Mouse (Mus musculus): ENCODE results near the gene Nr6a1. TPM values are rescaled to one million over a fixed set of nuclear protein-coding genes. Genes with fewer than 3 reads are reported as not detected.
A peak's percentile ranks its signal among the peaks of the same experiment; 100 is the strongest.

The Nr6a1 gene
- polyA plus RNA-seq, 1 experiment from 2014 or later, result 1.2 TPM

- no peak for ATAC-seq (ENCODE audit: insufficient number of reproducible peaks, low FRiP score)
- H3K9me3 ChIP-seq (replicated peaks), result no peaks in the 10 kb centered on the region
- no peak overlapping the region for H3K4me3 ChIP-seq
- H3K4me2 ChIP-seq, result no peak overlapping the region
- no peak overlapping the region for H3K27ac ChIP-seq (ENCODE audit: poor library complexity, severe bottlenecking)
- WGBS, result 57% methylated on average over 27 of the region's 27 CpGs
- H3K36me3 ChIP-seq, result no peaks in the 10 kb centered on the region
- H3K9ac ChIP-seq, result no peak overlapping the region
- H3K4me1 ChIP-seq (replicated peaks), result no peaks in the 10 kb centered on the region
- H3K27me3 ChIP-seq (replicated peaks), result peaks cover 94% of the 10 kb centered on the region
Observed at GRCm38 (mm10) chr2:38697128-38698120, 230.1 kb downstream of the Nr6a1 start.

- no peaks in the 10 kb centered on the region for H3K36me3 ChIP-seq
- peaks cover 96% of the 10 kb centered on the region for H3K27me3 ChIP-seq (replicated peaks)
- H3K4me3 ChIP-seq, result no peak overlapping the region
- no peaks in the 10 kb centered on the region for H3K9me3 ChIP-seq (replicated peaks)
- H3K4me1 ChIP-seq (replicated peaks), result no peaks in the 10 kb centered on the region
- no peak overlapping the region for H3K27ac ChIP-seq (ENCODE audit: poor library complexity, severe bottlenecking)
- H3K9ac ChIP-seq, result no peak overlapping the region
- no peak overlapping the region for H3K4me2 ChIP-seq
- ATAC-seq (ENCODE audit: insufficient number of reproducible peaks, low FRiP score), result no peak
- 61% methylated on average over 9 of the region's 9 CpGs for WGBS
Observed at GRCm38 (mm10) chr2:38695770-38696169, 231.7 kb downstream of the Nr6a1 start.

- Histone ChIP-seq H3K27ac (ENCODE audit: poor library complexity, severe bottlenecking) (no peak overlapping the region), H3K9me3 (replicated peaks) (no peaks in the 10 kb centered on the region), H3K36me3 (no peaks in the 10 kb centered on the region), H3K9ac (no peak overlapping the region), H3K4me1 (replicated peaks) (peaks cover 10% of the 10 kb centered on the region), H3K4me3 (no peak overlapping the region), H3K27me3 (replicated peaks) (peaks cover 79% of the 10 kb centered on the region), H3K4me2 (no peak overlapping the region)
- no peak for ATAC-seq (ENCODE audit: insufficient number of reproducible peaks, low FRiP score)
- WGBS, result 13% methylated on average over 8 of the region's 8 CpGs
Observed at GRCm38 (mm10) chr2:38691542-38691941, 235.9 kb downstream of the Nr6a1 start.

GRCm38 (mm10) chr2:38689881-38690280 lies 237.6 kb downstream of the Nr6a1 start:
- H3K9me3 ChIP-seq (replicated peaks), result no peaks in the 10 kb centered on the region
- no peak for ATAC-seq (ENCODE audit: insufficient number of reproducible peaks, low FRiP score)
- H3K36me3 ChIP-seq, result no peaks in the 10 kb centered on the region
- no peak overlapping the region for H3K27ac ChIP-seq (ENCODE audit: poor library complexity, severe bottlenecking)
- peaks cover 10% of the 10 kb centered on the region for H3K4me1 ChIP-seq (replicated peaks)
- H3K9ac ChIP-seq, result no peak overlapping the region
- H3K4me3 ChIP-seq, result no peak overlapping the region
- no peak overlapping the region for H3K4me2 ChIP-seq
- peaks cover 76% of the 10 kb centered on the region for H3K27me3 ChIP-seq (replicated peaks)
- 81% methylated on average over 1 of the region's 1 CpGs for WGBS

GRCm38 (mm10) chr2:38688791-38689520 lies 238.5 kb downstream of the Nr6a1 start:
- Histone ChIP-seq H3K9me3 (replicated peaks) (no peaks in the 10 kb centered on the region), H3K9ac (peak overlapping the region; percentile 55), H3K4me2 (peak overlapping the region; percentile 82), H3K4me3 (peak overlapping the region; percentile 38), H3K36me3 (no peaks in the 10 kb centered on the region), H3K27ac (ENCODE audit: poor library complexity, severe bottlenecking) (no peak overlapping the region), H3K4me1 (replicated peaks) (peaks cover 10% of the 10 kb centered on the region), H3K27me3 (replicated peaks) (peaks cover 68% of the 10 kb centered on the region)
- 4% methylated on average over 26 of the region's 29 CpGs for WGBS
- ATAC-seq (ENCODE audit: insufficient number of reproducible peaks, low FRiP score), result no peak

- no peak overlapping the region for H3K4me2 ChIP-seq
- peaks cover 10% of the 10 kb centered on the region for H3K4me1 ChIP-seq (replicated peaks)
- H3K4me3 ChIP-seq, result no peak overlapping the region
- peaks cover 58% of the 10 kb centered on the region for H3K27me3 ChIP-seq (replicated peaks)
- no peaks in the 10 kb centered on the region for H3K36me3 ChIP-seq
- H3K27ac ChIP-seq (ENCODE audit: poor library complexity, severe bottlenecking), result no peak overlapping the region
- 66% methylated on average over 3 of the region's 3 CpGs for WGBS
- no peaks in the 10 kb centered on the region for H3K9me3 ChIP-seq (replicated peaks)
- H3K9ac ChIP-seq, result no peak overlapping the region
- no peak for ATAC-seq (ENCODE audit: insufficient number of reproducible peaks, low FRiP score)
Observed at GRCm38 (mm10) chr2:38685746-38686145, 241.7 kb downstream of the Nr6a1 start.

GRCm38 (mm10) chr2:38683083-38683482 lies 244.4 kb downstream of the Nr6a1 start:
- ATAC-seq (ENCODE audit: insufficient number of reproducible peaks, low FRiP score), result no peak
- H3K4me2 ChIP-seq, result no peak overlapping the region
- no peak overlapping the region for H3K27ac ChIP-seq (ENCODE audit: poor library complexity, severe bottlenecking)
- peaks cover 51% of the 10 kb centered on the region for H3K27me3 ChIP-seq (replicated peaks)
- WGBS, result 50% methylated on average over 5 of the region's 5 CpGs
- no peaks in the 10 kb centered on the region for H3K36me3 ChIP-seq
- no peak overlapping the region for H3K9ac ChIP-seq
- no peak overlapping the region for H3K4me3 ChIP-seq
- no peaks in the 10 kb centered on the region for H3K9me3 ChIP-seq (replicated peaks)
- no peaks in the 10 kb centered on the region for H3K4me1 ChIP-seq (replicated peaks)

- WGBS, result 84% methylated on average over 5 of the region's 5 CpGs
- ATAC-seq (ENCODE audit: insufficient number of reproducible peaks, low FRiP score), result no peak
- no peak overlapping the region for H3K9ac ChIP-seq
Observed at GRCm38 (mm10) chr2:38682209-38682608, 245.3 kb downstream of the Nr6a1 start.

GRCm38 (mm10) chr2:38678947-38679346 lies 248.5 kb downstream of the Nr6a1 start:
- Histone ChIP-seq H3K27me3 (replicated peaks) (peaks cover 41% of the 10 kb centered on the region), H3K36me3 (no peaks in the 10 kb centered on the region), H3K9me3 (replicated peaks) (no peaks in the 10 kb centered on the region), H3K4me2 (no peak overlapping the region), H3K4me3 (no peak overlapping the region), H3K9ac (no peak overlapping the region), H3K27ac (ENCODE audit: poor library complexity, severe bottlenecking) (no peak overlapping the region), H3K4me1 (replicated peaks) (no peaks in the 10 kb centered on the region)
- ATAC-seq (ENCODE audit: insufficient number of reproducible peaks, low FRiP score), result no peak

More at GRCm38 (mm10) chr2:38682209-38682608, 245.3 kb downstream of the Nr6a1 start:
- Histone ChIP-seq H3K27ac (ENCODE audit: poor library complexity, severe bottlenecking) (no peak overlapping the region), H3K4me3 (no peak overlapping the region), H3K36me3 (no peaks in the 10 kb centered on the region), H3K4me1 (replicated peaks) (no peaks in the 10 kb centered on the region), H3K27me3 (replicated peaks) (peaks cover 43% of the 10 kb centered on the region), H3K9me3 (replicated peaks) (no peaks in the 10 kb centered on the region), H3K4me2 (no peak overlapping the region)

- Histone ChIP-seq H3K4me1 (replicated peaks) (no peaks in the 10 kb centered on the region), H3K27me3 (replicated peaks) (peaks cover 51% of the 10 kb centered on the region), H3K9ac (no peak overlapping the region), H3K4me2 (no peak overlapping the region), H3K36me3 (no peaks in the 10 kb centered on the region), H3K9me3 (replicated peaks) (no peaks in the 10 kb centered on the region), H3K27ac (ENCODE audit: poor library complexity, severe bottlenecking) (no peak overlapping the region), H3K4me3 (no peak overlapping the region)
- ATAC-seq (ENCODE audit: insufficient number of reproducible peaks, low FRiP score), result peak; percentile 44; the same call in 1 of the 2 replicates
- WGBS, result 55% methylated on average over 9 of the region's 9 CpGs
Observed at GRCm38 (mm10) chr2:38675366-38675969, 252.0 kb downstream of the Nr6a1 start.

Data from heart, embryonic 12.5 days (tissue).